Mouse (Mus musculus): ENCODE results near the gene Arpc5l.

DNA sequence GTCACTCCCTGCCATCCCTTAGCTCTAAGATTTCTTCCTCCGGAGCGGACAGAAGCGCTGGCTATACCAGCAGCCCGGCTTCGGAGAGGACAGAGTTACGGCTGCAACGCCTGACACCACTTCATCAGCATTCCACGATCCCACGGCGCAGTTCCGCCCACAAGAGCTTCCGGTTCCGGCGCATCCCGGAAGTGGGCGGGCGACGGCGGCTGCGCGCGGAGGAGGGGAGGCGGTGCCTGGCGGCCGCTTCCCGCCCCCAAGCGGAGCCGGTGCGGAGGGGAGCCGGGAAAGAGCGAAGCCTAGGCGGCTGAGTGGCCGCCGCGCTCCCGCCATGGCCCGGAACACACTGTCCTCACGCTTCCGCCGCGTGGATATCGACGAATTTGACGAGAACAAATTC, 2.7 kb downstream of the Arpc5l start:
- TF ChIP-seq CTCF (IDR thresholded peaks at IDR 0.05; ENCODE audit: extremely low read depth, insufficient read length, insufficient replicate concordance, low read depth, low read length) (no peak), POLR2A (IDR thresholded peaks at IDR 0.05; ENCODE audit: low read depth, low read length) (peak; percentile 65; the same call in 1 of the 2 replicates)

All from small intestine, adult 2 months (tissue).